Comparison of ENCODE assay signal across 8 mouse cellular contexts in the genomic region with DNA sequence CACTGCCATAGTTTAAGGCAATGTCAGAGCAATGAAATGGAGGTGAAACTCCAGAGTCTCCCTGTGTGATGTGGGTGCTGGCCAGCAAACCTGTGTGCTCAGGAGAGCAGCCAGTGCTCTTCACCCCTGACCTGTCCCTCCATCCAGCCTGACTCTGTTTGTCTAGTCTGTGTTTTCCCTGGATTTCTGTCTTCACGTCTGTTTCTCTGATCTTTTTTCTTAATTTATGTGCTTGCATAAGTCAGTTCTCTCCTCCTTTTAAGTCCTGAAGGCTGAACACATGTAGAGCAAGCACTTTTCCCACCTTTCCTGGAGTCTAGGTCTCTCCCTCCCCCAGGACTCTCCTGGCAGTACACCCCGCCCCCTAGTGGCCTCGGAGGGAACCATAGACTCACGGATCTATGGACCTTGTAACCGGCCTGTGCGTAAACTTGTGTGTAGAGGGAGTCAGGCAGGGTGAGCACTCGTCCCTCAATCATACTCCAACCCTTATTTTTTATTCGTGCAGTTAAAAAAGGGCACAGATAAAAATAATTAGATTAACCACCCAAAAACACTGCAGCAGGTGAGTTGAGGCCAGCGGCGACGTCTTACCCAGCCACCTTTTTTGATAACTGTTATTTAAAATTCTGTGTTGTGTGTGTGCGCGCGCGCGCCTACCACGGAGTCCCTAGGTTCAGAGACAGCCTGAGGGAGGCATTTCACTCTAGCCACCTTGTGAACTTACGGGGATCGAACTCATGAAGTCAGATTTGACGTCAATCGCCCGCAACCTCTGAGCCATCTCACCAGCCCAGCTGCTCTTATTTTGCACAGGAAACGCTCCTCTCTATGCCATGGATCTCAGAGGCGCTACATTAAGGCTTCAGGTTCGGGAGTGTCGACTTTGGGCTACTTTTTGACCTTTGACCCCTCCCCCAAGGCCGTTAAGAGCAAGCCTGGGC. TPM values are rescaled to one million over a fixed set of nuclear protein-coding genes. Genes with fewer than 3 reads are reported as not detected.
DNase-seq lines count a peak whose midpoint lies in the region; ATAC-seq and TF ChIP-seq lines count a peak whose summit lies in the region.

No protein-coding gene starts in this region.

- peaks cover 21% of the 10 kb centered on the region for H3K4me1 ChIP-seq in forebrain, embryonic 11.5 days (replicated peaks; ENCODE audit: control insufficient read depth, insufficient read depth, low read length)
- peaks cover 23% of the 10 kb centered on the region for H3K4me1 ChIP-seq in heart, postnatal 0 days (ENCODE audit: control insufficient read depth, insufficient read depth)
- peaks cover 31% of the 10 kb centered on the region for H3K4me1 ChIP-seq in neural tube, embryonic 14.5 days (ENCODE audit: control insufficient read depth, insufficient read depth, low read length)
- H3K4me1 ChIP-seq in testis, adult 2 months (ENCODE audit: control insufficient read depth, insufficient read depth, low read length), result peaks cover 24% of the 10 kb centered on the region

- H3K27me3 ChIP-seq in forebrain, embryonic 11.5 days (ENCODE audit: control insufficient read depth, insufficient read depth, low read length), result no peaks in the 10 kb centered on the region
- H3K27me3 ChIP-seq in heart, postnatal 0 days (ENCODE audit: control insufficient read depth, insufficient read depth, low read length), result no peaks in the 10 kb centered on the region
- H3K27me3 ChIP-seq in neural tube, embryonic 14.5 days (ENCODE audit: control insufficient read depth, insufficient read depth, low read length), result no peaks in the 10 kb centered on the region
- H3K27me3 ChIP-seq in testis, adult 2 months (ENCODE audit: control insufficient read depth, insufficient read depth, low read length), result no peaks in the 10 kb centered on the region

- H3K4me3 ChIP-seq in forebrain, embryonic 11.5 days (ENCODE audit: low read depth, low read length), result peak overlapping the region; percentile 95
- peak overlapping the region; percentile 49 for H3K4me3 ChIP-seq in heart, postnatal 0 days (ENCODE audit: low read depth, low read length)
- peak overlapping the region; percentile 97 for H3K4me3 ChIP-seq in neural tube, embryonic 14.5 days (ENCODE audit: low read depth, low read length)
- H3K4me3 ChIP-seq in testis, adult 2 months (ENCODE audit: control insufficient read depth, low read depth, low read length), result peak overlapping the region; percentile 79

- no peaks in the 10 kb centered on the region for H3K9me3 ChIP-seq in forebrain, embryonic 11.5 days (ENCODE audit: control insufficient read depth, low read length)
- H3K9me3 ChIP-seq in heart, postnatal 0 days (replicated peaks; ENCODE audit: control insufficient read depth, low read length), result no peaks in the 10 kb centered on the region
- no peaks in the 10 kb centered on the region for H3K9me3 ChIP-seq in neural tube, embryonic 14.5 days (ENCODE audit: control insufficient read depth, low read length)

- H3K27ac ChIP-seq in forebrain, embryonic 11.5 days (ENCODE audit: low read depth, low read length), result peak overlapping the region; percentile 43; the same call in 1 of the 2 replicates
- H3K27ac ChIP-seq in heart, postnatal 0 days (ENCODE audit: low read depth), result peak overlapping the region; percentile 95
- H3K27ac ChIP-seq in neural tube, embryonic 14.5 days (ENCODE audit: low read depth, low read length), result peak overlapping the region; percentile 69; the same call in 1 of the 2 replicates
- peak overlapping the region; percentile 98 for H3K27ac ChIP-seq in testis, adult 2 months (ENCODE audit: control insufficient read depth, insufficient read depth, low read depth, low read length)

- peak; percentile 81 to 84 for DNase-seq in CD8-positive naive resting alpha-beta T cell, adult 2 months (ENCODE audit: low read depth in 2 of 2, low spot score in 2 of 2)
- peak; percentile 88 for DNase-seq in c-Kit-positive CD71-positive TER-119-negative erythroid progenitor cells, embryonic 14.5 days (ENCODE audit: low read depth)
- peak; percentile 96 for DNase-seq in forebrain, embryonic 11.5 days (ENCODE audit: low spot score)
- peak; percentile 92 for DNase-seq in heart, postnatal 0 days (ENCODE audit: low spot score)
- peak; percentile 97 for DNase-seq in kidney, postnatal 4 days
- peak; percentile 93 to 96 for DNase-seq in lung, adult 18-20 months

- WGBS in forebrain, embryonic 11.5 days, result 3% methylated on average over 27 of the region's 27 CpGs
- WGBS in heart, postnatal 0 days, result 2% methylated on average over 27 of the region's 27 CpGs
- 2% methylated on average over 27 of the region's 27 CpGs for WGBS in neural tube, embryonic 14.5 days

- peaks cover 5% of the 10 kb centered on the region; the same call in 1 of the 2 replicates for H3K36me3 ChIP-seq in forebrain, embryonic 11.5 days (ENCODE audit: control insufficient read depth, insufficient read depth, low read length)
- no peaks in the 10 kb centered on the region for H3K36me3 ChIP-seq in heart, postnatal 0 days (replicated peaks; ENCODE audit: control insufficient read depth, insufficient read depth, low read length)
- H3K36me3 ChIP-seq in neural tube, embryonic 14.5 days (ENCODE audit: control insufficient read depth, insufficient read depth, low read length), result no peaks in the 10 kb centered on the region
- H3K36me3 ChIP-seq in testis, adult 2 months (ENCODE audit: control insufficient read depth, insufficient read depth, low read length), result no peaks in the 10 kb centered on the region; the same call in 1 of the 2 replicates

- peak; percentile 65 for ATAC-seq in forebrain, embryonic 11.5 days (replicated peaks; ENCODE audit: low FRiP score)
- peak; percentile 52 for ATAC-seq in heart, postnatal 0 days (ENCODE audit: insufficient read depth, low read depth)
- ATAC-seq in neural tube, embryonic 14.5 days (ENCODE audit: low read depth), result peak; percentile 62

- no peak for TF ChIP-seq POLR2A in testis, adult 2 months (IDR thresholded peaks at IDR 0.05; ENCODE audit: control insufficient read depth, low read depth, low read length)

- peak; percentile 99 for TF ChIP-seq CTCF in heart, postnatal 0 days (IDR thresholded peaks at IDR 0.05; ENCODE audit: low read depth)
- TF ChIP-seq CTCF in testis, adult 2 months (IDR thresholded peaks at IDR 0.05; ENCODE audit: control insufficient read depth, insufficient read depth, insufficient replicate concordance, low read depth, low read length), result peak; percentile 88

- H3K9ac ChIP-seq in forebrain, embryonic 11.5 days (ENCODE audit: low read length), result peak overlapping the region; percentile 51
- H3K9ac ChIP-seq in heart, postnatal 0 days (replicated peaks; ENCODE audit: low read depth, low read length), result peak overlapping the region; percentile 64
- H3K9ac ChIP-seq in neural tube, embryonic 14.5 days (replicated peaks; ENCODE audit: low read depth, low read length), result peak overlapping the region; percentile 18

- TF ChIP-seq EP300 in heart, postnatal 0 days (IDR thresholded peaks at IDR 0.05; ENCODE audit: low read depth), result no peak

- peak overlapping the region; percentile 47 for H3K4me2 ChIP-seq in forebrain, embryonic 11.5 days (ENCODE audit: low read depth, low read length, severe bottlenecking)
- peak overlapping the region; percentile 61 for H3K4me2 ChIP-seq in heart, postnatal 0 days (ENCODE audit: low read depth, low read length)
- peak overlapping the region; percentile 94 for H3K4me2 ChIP-seq in neural tube, embryonic 14.5 days (ENCODE audit: low read depth, low read length)

RNA-seq across cellular contexts. Expression of a gene that starts 1.0 kb away (rescaled TPM):
- polyA plus RNA-seq in forebrain, embryonic 11.5 days (2014; fragmentation: Nextera tagmentation; extraction: Ambion mirVana), result 26.5 and 31.6 TPM in 2 replicates
- total RNA-seq in heart, postnatal 0 days (2014; rRNA removed; ENCODE audit: low replicate concordance), result 40.3 and 57.4 TPM in 2 replicates
- polyA plus RNA-seq in heart, postnatal 0 days (2015; fragmentation: Nextera tagmentation; extraction: Ambion mirVana), result 10.6 and 10.8 TPM in 2 replicates
- polyA plus RNA-seq in neural tube, embryonic 14.5 days (2014; fragmentation: Nextera tagmentation; extraction: Ambion mirVana), result 21.3 and 26.0 TPM in 2 replicates
- 215 and 222 TPM in 2 replicates for polyA plus RNA-seq in testis, adult 2 months (2012; rRNA removed)

RNA-seq across cellular contexts. Expression of a gene that starts 9.2 kb away (rescaled TPM):
- 12.5 and 13.6 TPM in 2 replicates for polyA plus RNA-seq in forebrain, embryonic 11.5 days (2014; fragmentation: Nextera tagmentation; extraction: Ambion mirVana)
- total RNA-seq in heart, postnatal 0 days (2014; rRNA removed; ENCODE audit: low replicate concordance), result 21.1 and 22.0 TPM in 2 replicates
- 5.9 and 6.3 TPM in 2 replicates for polyA plus RNA-seq in heart, postnatal 0 days (2015; fragmentation: Nextera tagmentation; extraction: Ambion mirVana)
- 12.9 and 13.3 TPM in 2 replicates for polyA plus RNA-seq in neural tube, embryonic 14.5 days (2014; fragmentation: Nextera tagmentation; extraction: Ambion mirVana)
- polyA plus RNA-seq in testis, adult 2 months (2012; rRNA removed), result 13.9 and 14.0 TPM in 2 replicates

RNA-seq across cellular contexts. Expression of a gene that starts 23.8 kb away (rescaled TPM):
- polyA plus RNA-seq in forebrain, embryonic 11.5 days (2014; fragmentation: Nextera tagmentation; extraction: Ambion mirVana), result 401 and 414 TPM in 2 replicates
- total RNA-seq in heart, postnatal 0 days (2014; rRNA removed; ENCODE audit: low replicate concordance), result 970 and 972 TPM in 2 replicates
- 1,858 and 1,876 TPM in 2 replicates for polyA plus RNA-seq in heart, postnatal 0 days (2015; fragmentation: Nextera tagmentation; extraction: Ambion mirVana)
- polyA plus RNA-seq in neural tube, embryonic 14.5 days (2014; fragmentation: Nextera tagmentation; extraction: Ambion mirVana), result 472 and 519 TPM in 2 replicates
- polyA plus RNA-seq in testis, adult 2 months (2012; rRNA removed), result 241 and 347 TPM in 2 replicates

RNA-seq across cellular contexts. Expression of a gene that starts 26.0 kb away (rescaled TPM):
- polyA plus RNA-seq in forebrain, embryonic 11.5 days (2014; fragmentation: Nextera tagmentation; extraction: Ambion mirVana), result 10.4 and 15.0 TPM in 2 replicates
- total RNA-seq in heart, postnatal 0 days (2014; rRNA removed; ENCODE audit: low replicate concordance), result 2.8 and 5.9 TPM in 2 replicates
- 1.0 and 1.1 TPM in 2 replicates for polyA plus RNA-seq in heart, postnatal 0 days (2015; fragmentation: Nextera tagmentation; extraction: Ambion mirVana)
- 82.2 and 101 TPM in 2 replicates for polyA plus RNA-seq in neural tube, embryonic 14.5 days (2014; fragmentation: Nextera tagmentation; extraction: Ambion mirVana)
- polyA plus RNA-seq in testis, adult 2 months (2012; rRNA removed), result 3.8 and 5.1 TPM in 2 replicates

RNA-seq across cellular contexts. Expression of a gene that starts 33.5 kb away (rescaled TPM):
- polyA plus RNA-seq in forebrain, embryonic 11.5 days (2014; fragmentation: Nextera tagmentation; extraction: Ambion mirVana), result 58.3 and 66.4 TPM in 2 replicates
- 100 and 122 TPM in 2 replicates for total RNA-seq in heart, postnatal 0 days (2014; rRNA removed; ENCODE audit: low replicate concordance)
- 12.4 and 15.8 TPM in 2 replicates for polyA plus RNA-seq in heart, postnatal 0 days (2015; fragmentation: Nextera tagmentation; extraction: Ambion mirVana)
- polyA plus RNA-seq in neural tube, embryonic 14.5 days (2014; fragmentation: Nextera tagmentation; extraction: Ambion mirVana), result 38.8 and 39.8 TPM in 2 replicates
- polyA plus RNA-seq in testis, adult 2 months (2012; rRNA removed), result 70.1 and 79.2 TPM in 2 replicates

Comparison
In these comparisons a context has a peak if more than half of its experiments do, and no peak if none do; other contexts are left out.
1. Peak in every context shown above with its lines: DNase-seq, ATAC-seq, H3K4me3 ChIP-seq and H3K27ac ChIP-seq.
2. H3K27ac ChIP-seq: peak in every context shown above with its lines; median percentile 98 in testis, adult 2 months; 95 in heart, postnatal 0 days; 69 in neural tube, embryonic 14.5 days; 43 in forebrain, embryonic 11.5 days.